Mouse (Mus musculus) thymus, postnatal 0 days (tissue): ENCODE results near the gene Sstr3. TPM values are rescaled to one million over a fixed set of nuclear protein-coding genes. Genes with fewer than 3 reads are reported as not detected.

ENCODE experiments used
- DNase-seq: peaks from one replicate; pipeline ENCODE4 v3.0.0-alpha.2; 2015; ENCODE audit warnings: low spot score
- polyA plus RNA-seq: library from polyadenylated mRNA; unstranded; fragments of >200 nt; fragmentation: Nextera tagmentation; extraction: Ambion mirVana; gene quantifications from 2 replicates; pipeline ENCODE4 v1.2.1, GENCODE M21; 2015

Gene Sstr3
- 0.03 and 0.05 TPM in 2 replicates for polyA plus RNA-seq

GRCm38 (mm10) chr15:78544561-78545001, at the start of gene Sstr3:
Gene Sstr3 (minus strand): TSS chr15:78544685.
- no peak for DNase-seq

DNA sequence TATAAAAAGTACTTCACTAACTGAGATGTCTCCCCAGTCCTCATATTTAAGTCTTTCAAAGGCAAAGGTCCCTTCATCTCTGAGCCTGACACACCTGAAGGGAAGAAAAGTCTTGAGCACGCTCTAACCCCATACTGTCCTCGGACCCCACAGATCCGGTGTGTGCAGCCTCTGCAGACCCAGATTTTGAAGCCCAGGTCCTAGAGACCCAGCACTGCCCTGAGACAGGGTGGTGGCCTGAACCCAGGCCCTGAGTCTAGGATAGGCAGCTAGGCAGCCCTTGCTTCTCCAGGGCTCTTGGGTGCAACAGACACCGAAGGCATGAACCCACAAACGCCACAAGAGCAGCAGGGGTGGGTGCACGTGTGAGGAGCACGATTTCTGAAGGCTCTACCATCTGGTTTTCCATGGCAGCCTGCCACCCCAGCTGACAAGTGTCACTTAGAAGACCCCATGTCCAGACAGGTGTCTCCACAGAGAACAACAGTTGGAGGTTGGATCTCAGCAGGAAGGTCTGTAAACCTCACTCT, 49.5 kb upstream of the Sstr3 start:
- DNase-seq: peak; percentile 68

DNA sequence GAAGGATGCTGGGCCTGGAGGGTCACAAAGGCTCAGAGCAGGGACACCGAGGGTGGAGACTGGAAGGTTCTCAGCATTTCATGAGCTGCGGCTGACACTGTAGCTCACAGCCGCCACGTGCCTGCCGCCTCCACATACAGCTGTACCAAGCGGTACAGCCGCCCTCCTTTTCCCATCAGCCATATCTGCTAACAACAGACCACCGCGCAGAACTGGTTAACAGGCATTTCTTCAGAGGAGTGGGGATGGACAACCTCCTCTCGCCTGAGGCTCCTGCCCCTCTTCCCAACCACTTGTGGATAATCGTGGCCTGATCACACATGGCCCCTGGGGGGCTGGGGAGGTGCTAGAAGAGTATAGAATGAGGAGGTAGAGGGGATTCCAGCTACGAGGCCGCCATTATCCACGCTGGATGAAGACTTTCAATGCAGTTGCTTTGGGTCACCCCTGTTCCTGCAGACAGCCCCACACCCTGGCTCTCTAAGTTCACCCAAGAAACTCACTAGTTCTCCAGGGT, 48.0 kb upstream of the Sstr3 start:
- DNase-seq: no peak

DNA sequence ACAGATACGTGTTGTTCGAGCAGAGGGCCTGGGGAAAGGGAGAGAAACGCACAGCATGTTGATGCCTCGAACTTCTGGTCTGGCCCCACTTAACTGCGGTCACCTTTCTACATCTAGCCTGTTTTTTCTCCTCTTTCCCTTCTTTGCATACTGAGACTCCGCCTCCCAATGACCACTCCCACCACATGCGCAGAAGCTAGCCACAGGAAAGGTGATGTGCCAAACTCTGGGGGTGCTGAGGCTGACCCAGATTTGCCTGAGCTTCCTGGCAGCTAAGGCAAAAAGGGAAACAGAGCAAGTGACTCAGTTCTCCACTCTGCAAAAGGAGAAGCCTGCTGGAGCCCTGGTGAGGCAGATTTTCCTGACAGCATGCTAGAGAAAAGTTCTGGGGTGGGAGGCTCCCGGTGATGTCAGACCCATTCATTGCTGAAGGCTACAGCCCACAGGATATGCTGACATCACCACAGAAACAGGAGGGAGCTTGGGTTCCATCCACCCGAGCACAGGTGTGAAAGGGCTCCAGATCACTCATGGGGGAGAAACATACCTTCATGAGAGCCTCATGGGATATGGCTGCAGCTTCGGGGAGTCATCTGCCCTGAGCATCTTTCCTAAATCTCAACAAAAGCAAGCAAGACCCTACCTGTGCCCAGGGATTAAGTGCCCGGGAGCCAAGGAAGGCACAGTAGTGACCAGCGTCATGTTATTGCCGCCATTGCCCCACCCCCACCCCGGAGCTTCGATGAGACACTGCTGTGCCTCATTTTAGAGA, 47.4 kb upstream of the Sstr3 start:
- DNase-seq: peak; percentile 72

DNA sequence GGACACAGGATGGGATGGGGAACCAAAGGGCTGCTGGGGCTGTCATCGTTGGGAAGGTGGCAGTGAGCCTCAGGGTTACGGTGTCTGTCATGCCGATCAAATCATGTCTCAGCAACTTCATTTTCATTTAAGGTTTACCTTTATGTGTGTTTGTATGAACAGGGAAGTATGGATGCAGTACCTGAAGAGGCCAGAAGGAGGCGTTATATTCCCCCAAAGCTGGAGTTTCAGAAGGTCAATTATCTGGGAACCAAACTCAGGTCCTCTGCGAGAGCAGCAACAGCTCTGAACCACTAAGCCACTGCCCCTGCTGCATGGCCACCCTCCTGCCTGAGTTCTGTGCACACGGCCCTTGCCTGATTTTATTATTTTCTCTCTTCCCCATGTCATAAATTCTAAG, 46.3 kb upstream of the Sstr3 start:
- DNase-seq: no peak

- no peak for DNase-seq
Measured at GRCm38 (mm10) chr15:78589936-78590335, 45.5 kb upstream of the Sstr3 start.

- no peak for DNase-seq
Measured at GRCm38 (mm10) chr15:78588900-78589299, 44.4 kb upstream of the Sstr3 start.

- DNase-seq: no peak
Measured at GRCm38 (mm10) chr15:78588049-78588448, 43.6 kb upstream of the Sstr3 start.

GRCm38 (mm10) chr15:78587050-78587994, 42.8 kb upstream of the Sstr3 start:
- DNase-seq: peak; percentile 82

DNA sequence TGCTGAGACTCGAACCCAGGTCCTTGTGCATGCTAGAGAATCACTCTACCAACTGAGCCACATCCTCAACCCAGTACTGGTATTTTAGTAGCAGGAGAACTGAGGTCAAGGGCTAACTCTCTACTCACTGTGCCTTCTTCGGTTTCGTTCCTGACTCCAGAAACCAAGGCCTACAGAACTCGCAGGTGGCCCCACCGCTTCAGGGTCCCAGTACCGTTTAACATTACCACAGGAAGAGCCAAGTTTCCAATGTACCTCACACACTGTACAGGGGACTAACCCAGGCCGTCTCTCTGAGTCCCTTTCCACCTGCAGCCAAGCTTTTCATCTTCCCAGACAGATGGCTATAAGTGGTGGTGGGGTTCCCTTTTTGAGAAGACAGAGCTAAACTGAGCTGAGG, 40.9 kb upstream of the Sstr3 start:
- no peak for DNase-seq

- DNase-seq: peak; percentile 56
Measured at GRCm38 (mm10) chr15:78583352-78583751, 38.9 kb upstream of the Sstr3 start.

- DNase-seq: peak; percentile 37
Measured at GRCm38 (mm10) chr15:78576284-78576810, 31.9 kb upstream of the Sstr3 start.

GRCm38 (mm10) chr15:78572658-78573397, 28.3 kb upstream of the Sstr3 start, which contains the start of gene Rac2:
Gene Rac2 (minus strand): TSS chr15:78572783.
- DNase-seq: peak; percentile 79

DNA sequence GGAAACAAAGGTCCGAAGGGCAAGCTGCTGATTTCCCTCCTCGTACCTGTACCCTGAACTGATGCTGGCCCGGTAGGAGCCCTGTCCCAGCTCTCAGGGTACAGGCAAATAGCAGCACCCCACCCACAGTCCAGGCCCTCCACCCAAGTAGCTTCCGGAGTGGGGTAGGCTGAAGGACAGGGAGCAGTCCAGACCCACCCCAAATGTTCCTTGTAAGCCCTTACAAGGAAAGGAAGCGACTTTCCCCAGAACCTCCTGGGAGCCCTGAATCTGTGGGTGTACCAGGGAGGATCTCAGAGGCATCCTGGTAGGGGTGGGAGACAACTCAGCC, 27.8 kb upstream of the Sstr3 start:
- DNase-seq: no peak

GRCm38 (mm10) chr15:78571554-78572269, 27.2 kb upstream of the Sstr3 start:
- DNase-seq: peak; percentile 80

DNA sequence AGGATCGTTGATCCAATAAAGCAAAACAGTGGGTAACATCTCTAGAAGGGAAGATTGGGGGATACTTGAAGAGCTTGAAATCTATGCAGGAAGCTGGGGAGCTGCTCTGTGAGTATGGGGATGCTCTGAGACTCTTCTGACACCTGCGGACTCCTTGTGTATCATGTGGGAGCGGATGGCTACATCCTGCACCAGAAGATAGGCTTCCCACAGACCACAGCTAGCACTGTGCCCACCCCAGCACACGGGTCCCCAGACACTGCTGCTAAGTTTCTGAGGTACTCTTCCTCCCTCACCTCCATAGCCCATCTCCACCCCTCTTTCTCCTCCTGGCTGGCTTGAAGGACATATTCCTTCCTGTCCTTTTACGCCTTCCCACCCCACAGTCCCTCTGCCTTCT, 25.7 kb upstream of the Sstr3 start:
- DNase-seq: peak; percentile 67

DNA sequence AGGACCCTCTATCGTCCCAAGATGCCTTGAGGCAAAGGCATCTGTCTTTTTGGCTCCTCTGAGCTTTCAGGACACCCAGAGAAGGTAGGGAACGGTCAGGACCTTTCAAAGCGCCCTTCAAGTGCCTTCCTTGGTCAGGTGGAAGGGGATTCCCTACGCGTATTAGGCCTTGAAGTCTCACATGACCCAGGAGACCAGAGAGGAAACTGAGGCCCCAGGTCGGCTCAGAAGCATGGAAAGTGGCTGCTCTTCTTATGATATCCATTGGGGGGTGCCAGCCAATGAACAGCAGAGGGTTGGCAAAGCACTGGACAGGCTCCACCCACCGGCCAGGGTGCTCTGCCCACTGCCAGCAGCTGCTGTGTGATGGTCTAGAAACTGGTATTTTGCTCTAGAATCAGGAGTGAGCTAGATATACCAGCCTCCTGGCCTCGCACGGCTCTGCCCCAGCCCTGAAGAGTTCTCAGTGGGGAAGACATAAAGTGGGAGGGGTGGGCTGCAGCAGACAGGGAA, 23.2 kb upstream of the Sstr3 start:
- DNase-seq: no peak

DNA sequence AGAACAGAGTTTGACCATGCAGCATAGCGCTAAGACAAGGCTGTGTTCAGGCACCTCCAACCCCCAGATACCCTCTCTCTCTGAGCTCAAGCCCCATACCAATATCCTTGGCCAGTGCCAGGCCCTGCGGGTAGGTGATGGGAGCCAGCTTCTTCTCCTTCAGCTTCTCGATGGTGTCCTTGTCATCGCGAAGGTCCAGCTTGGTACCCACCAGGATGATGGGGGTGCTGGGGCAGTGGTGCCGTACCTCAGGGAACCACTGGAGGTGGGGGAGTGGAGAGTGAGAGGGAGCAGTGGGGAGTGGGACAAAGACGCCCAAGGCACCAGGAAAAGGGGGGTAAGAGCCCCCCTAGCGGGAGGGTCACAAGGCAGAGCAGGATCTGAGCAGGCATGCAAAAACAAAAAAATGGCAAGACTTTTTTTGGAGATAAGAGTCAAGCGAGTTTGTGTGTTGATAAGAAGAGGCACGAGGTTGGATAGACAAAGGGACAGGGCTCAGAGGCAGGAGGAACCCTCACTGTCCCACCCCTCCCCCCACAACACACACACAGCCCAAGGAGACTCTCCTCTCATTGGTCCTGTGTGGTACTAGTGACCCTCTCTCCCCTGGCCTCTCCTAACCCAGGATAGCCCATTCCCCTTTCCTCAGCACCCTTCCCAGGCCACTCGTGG, 20.4 kb upstream of the Sstr3 start:
- no peak for DNase-seq

DNA sequence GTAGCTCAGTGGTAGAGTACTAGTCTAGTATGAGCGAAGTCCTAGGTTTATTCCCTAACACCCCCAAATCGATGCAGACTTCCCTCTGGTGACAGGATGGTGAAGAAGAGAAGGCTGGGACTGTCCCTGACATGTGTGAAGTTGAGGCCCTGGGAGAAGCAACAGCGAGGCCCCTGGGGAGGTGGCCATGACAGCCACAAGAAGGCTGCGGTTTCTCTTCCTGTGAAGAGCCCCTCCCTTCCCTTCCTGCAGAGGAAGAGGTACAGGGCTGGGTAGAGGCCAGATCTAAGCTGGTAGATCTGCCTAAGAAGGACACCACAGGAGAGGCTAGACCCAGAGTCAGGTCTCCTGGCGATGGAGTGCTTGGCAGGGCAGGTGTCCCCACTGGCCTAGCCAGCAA, 19.5 kb upstream of the Sstr3 start:
- DNase-seq: peak; percentile 86
